Mouse (Mus musculus) C2C12 (cell line): Measurements from ENCODE around the gene Calcoco1. TPM values are rescaled to one million over a fixed set of nuclear protein-coding genes. Genes with fewer than 3 reads are reported as not detected.
A peak's percentile ranks its signal among the peaks of the same experiment; 100 is the strongest.

Experiments used
- H3K27me3 ChIP-seq: one replicate; pipeline ENCODE4 v1.6.1; 2011; ENCODE audit not compliant: control insufficient read depth, insufficient read depth, insufficient read length
- H3K36me3 ChIP-seq: one replicate; pipeline ENCODE4 v1.6.1; 2011; ENCODE audit not compliant: control insufficient read depth, insufficient read depth
- H3K4me3 ChIP-seq: one replicate; pipeline ENCODE4 v1.5.1; 2011; ENCODE audit warnings: mild to moderate bottlenecking, control low read depth; ENCODE audit not compliant: poor library complexity, insufficient read depth, severe bottlenecking
- H3K79me2 ChIP-seq: one replicate; pipeline ENCODE4 v1.6.1; 2011; ENCODE audit not compliant: control insufficient read depth, insufficient read depth
- H3K79me3 ChIP-seq: one replicate; pipeline ENCODE4 v1.6.1; 2011; ENCODE audit warnings: low read depth, control low read depth
- H3ac ChIP-seq: one replicate; pipeline ENCODE3; 2011; ENCODE audit warnings: low read depth; ENCODE audit not compliant: control insufficient read depth, insufficient read length
- CEBPB ChIP-seq: IDR thresholded peaks from one replicate; pipeline ENCODE4 v1.6.1; 2011; ENCODE audit warnings: low read depth, mild to moderate bottlenecking, control low read depth, moderate library complexity
- CTCF ChIP-seq: IDR thresholded peaks from one replicate; pipeline ENCODE4 v1.5.1; 2011; ENCODE audit not compliant: control insufficient read depth, insufficient read depth, insufficient read length
- FOSL1 ChIP-seq: IDR thresholded peaks from one replicate; pipeline ENCODE4 v1.8.0; 2011; ENCODE audit warnings: mild to moderate bottlenecking, low read length; ENCODE audit not compliant: poor library complexity, insufficient read depth, severe bottlenecking
- MAX ChIP-seq: IDR thresholded peaks from one replicate; pipeline ENCODE4 v1.6.1; 2011; ENCODE audit warnings: mild to moderate bottlenecking, control low read depth
- MYOD1 ChIP-seq: IDR thresholded peaks from one replicate; pipeline ENCODE4 v1.6.1; 2011; ENCODE audit warnings: low read depth; ENCODE audit not compliant: control insufficient read depth, insufficient read length
- MYOG ChIP-seq: IDR thresholded peaks from one replicate; pipeline ENCODE4 v1.6.1; 2011; ENCODE audit not compliant: control insufficient read depth, insufficient read length; ENCODE audit errors: extremely low read depth
- USF1 ChIP-seq: IDR thresholded peaks from one replicate; pipeline ENCODE4 v1.6.1; 2011; ENCODE audit warnings: low read depth, mild to moderate bottlenecking, control low read depth, moderate library complexity
- polyA plus RNA-seq: library from polyadenylated mRNA; unstranded; fragments of >200 nt; fragmentation: generic; extraction: Trizol; gene quantifications from one replicate; pipeline ENCODE4 v1.2.1, GENCODE M21; 2012; ENCODE audit warnings: missing spikeins

Calcoco1 gene
- polyA plus RNA-seq, 1 experiment, result 25.7 TPM

GRCm38 (mm10) chr15:102747286-102747640 lies 25.3 kb upstream of the Calcoco1 start:
- no peaks in the 10 kb centered on the region for H3K79me3 ChIP-seq
- peaks cover 52% of the 10 kb centered on the region for H3K27me3 ChIP-seq
- TF ChIP-seq CTCF, result no peak
- TF ChIP-seq MAX, result no peak
- TF ChIP-seq MYOG, result no peak
- no peak for TF ChIP-seq FOSL1
- TF ChIP-seq CEBPB, result no peak
- TF ChIP-seq USF1, result no peak
- TF ChIP-seq MYOD1, result no peak
- H3ac ChIP-seq, result no peak overlapping the region
- no peak overlapping the region for H3K4me3 ChIP-seq
- H3K79me2 ChIP-seq, result no peaks in the 10 kb centered on the region
- no peaks in the 10 kb centered on the region for H3K36me3 ChIP-seq

- H3K27me3 ChIP-seq, result peaks cover 48% of the 10 kb centered on the region
- H3K4me3 ChIP-seq, result no peak overlapping the region
- no peaks in the 10 kb centered on the region for H3K79me2 ChIP-seq
- TF ChIP-seq USF1 (no peak), MAX (no peak), FOSL1 (no peak), MYOD1 (no peak), MYOG (no peak), CTCF (no peak), CEBPB (no peak)
- H3K36me3 ChIP-seq, result no peaks in the 10 kb centered on the region
- H3ac ChIP-seq, result peak overlapping the region; percentile 13
- H3K79me3 ChIP-seq, result no peaks in the 10 kb centered on the region
These were observed 24.7 kb upstream of the Calcoco1 start for GRCm38 (mm10) chr15:102746488-102747285.

GRCm38 (mm10) chr15:102746126-102746487 lies 24.1 kb upstream of the Calcoco1 start:
- no peaks in the 10 kb centered on the region for H3K36me3 ChIP-seq
- no peak for TF ChIP-seq USF1
- peaks cover 48% of the 10 kb centered on the region for H3K27me3 ChIP-seq
- H3K79me3 ChIP-seq, result no peaks in the 10 kb centered on the region
- H3ac ChIP-seq, result no peak overlapping the region
- no peak overlapping the region for H3K4me3 ChIP-seq
- no peaks in the 10 kb centered on the region for H3K79me2 ChIP-seq

GRCm38 (mm10) chr15:102745387-102745786 lies 23.4 kb upstream of the Calcoco1 start:
- Histone ChIP-seq H3K79me2 (no peaks in the 10 kb centered on the region), H3ac (no peak overlapping the region), H3K79me3 (no peaks in the 10 kb centered on the region), H3K36me3 (no peaks in the 10 kb centered on the region), H3K27me3 (peaks cover 48% of the 10 kb centered on the region), H3K4me3 (no peak overlapping the region)
- TF ChIP-seq CTCF (no peak), MYOD1 (no peak), USF1 (no peak), MYOG (no peak), FOSL1 (no peak), CEBPB (no peak), MAX (no peak)

- peaks cover 48% of the 10 kb centered on the region for H3K27me3 ChIP-seq
- no peak overlapping the region for H3ac ChIP-seq
- H3K36me3 ChIP-seq, result no peaks in the 10 kb centered on the region
- H3K4me3 ChIP-seq, result no peak overlapping the region
- H3K79me2 ChIP-seq, result no peaks in the 10 kb centered on the region
- no peaks in the 10 kb centered on the region for H3K79me3 ChIP-seq
- TF ChIP-seq CEBPB, result no peak
- TF ChIP-seq CTCF, result no peak
- no peak for TF ChIP-seq FOSL1
- TF ChIP-seq MYOG, result no peak
- TF ChIP-seq MYOD1, result no peak
- TF ChIP-seq MAX, result no peak
- no peak for TF ChIP-seq USF1
These were observed 22.9 kb upstream of the Calcoco1 start for GRCm38 (mm10) chr15:102744831-102745230.

- TF ChIP-seq USF1 (no peak), CTCF (no peak), MYOD1 (no peak), FOSL1 (no peak), MYOG (no peak), CEBPB (no peak), MAX (no peak)
- Histone ChIP-seq H3K79me3 (no peaks in the 10 kb centered on the region), H3K27me3 (peaks cover 48% of the 10 kb centered on the region), H3K4me3 (no peak overlapping the region), H3ac (no peak overlapping the region), H3K36me3 (no peaks in the 10 kb centered on the region), H3K79me2 (no peaks in the 10 kb centered on the region)
These were observed 22.4 kb upstream of the Calcoco1 start for GRCm38 (mm10) chr15:102744416-102744815.
